Mouse (Mus musculus) natural killer cell, adult 2 months (primary cell): Measurements from ENCODE around the gene Olfr522.

Source experiments
- DNase-seq, 2 experiments: peaks; one replicate each; pipeline ENCODE4 v3.0.0; 2022; ENCODE audit warnings: low spot score in 2 of 2

Gene Olfr522

GRCm38 (mm10) chr7:140115583-140116328 lies 48.8 kb downstream of the Olfr522 start, which contains the start of gene Paox:
Gene Paox (plus strand): TSS chr7:140115799.
- DNase-seq, result no peak

DNA sequence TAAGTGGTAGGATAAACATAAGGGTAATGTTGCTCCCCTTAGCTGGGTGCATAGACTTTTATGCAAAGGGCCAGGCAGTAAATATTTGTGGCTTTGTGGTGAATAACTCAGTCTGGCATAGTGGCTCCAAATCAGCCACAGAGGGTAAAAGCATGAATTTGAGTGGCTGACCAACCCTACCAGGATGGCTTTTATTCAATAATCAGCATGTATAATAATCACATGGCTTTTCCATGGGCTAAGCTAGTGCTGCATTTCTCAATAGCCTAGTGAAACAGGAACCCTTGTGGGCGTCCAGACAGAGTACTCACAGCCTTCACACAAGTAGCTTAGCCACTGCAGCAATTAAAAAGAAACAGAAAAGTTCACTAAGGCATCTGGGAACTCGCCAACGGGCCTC lies 52.6 kb downstream of the Olfr522 start:
- no peak for DNase-seq
